Mouse (Mus musculus) embryonic facial prominence, embryonic 10.5 days (tissue): ENCODE measurements around the gene Sympk. TPM values are rescaled to one million over a fixed set of nuclear protein-coding genes. Genes with fewer than 3 reads are reported as not detected.

Experiments used
- DNase-seq: peaks from one replicate; pipeline ENCODE4 v3.0.0-alpha.2; 2017; ENCODE audit warnings: low spot score
- H3K27ac ChIP-seq: fragments of 300-500 bp; sonication (generic); replicated peaks from 2 replicates; pipeline ENCODE4 v1.5.1; 2016; ENCODE audit warnings: mild to moderate bottlenecking
- H3K27me3 ChIP-seq: fragments of 300-500 bp; sonication (generic); replicated peaks from 2 replicates; pipeline ENCODE4 v1.6.1; 2016; ENCODE audit warnings: low read depth, mild to moderate bottlenecking; ENCODE audit not compliant: poor library complexity, severe bottlenecking
- H3K36me3 ChIP-seq: fragments of 300-500 bp; sonication (generic); replicated peaks from 2 replicates; pipeline ENCODE4 v1.6.1; 2016; ENCODE audit warnings: mild to moderate bottlenecking, moderate library complexity
- H3K4me1 ChIP-seq: fragments of 300-500 bp; sonication (generic); 2 replicates; pipeline ENCODE4 v1.6.1; 2016
- H3K4me3 ChIP-seq: fragments of 300-500 bp; sonication (generic); 2 replicates; pipeline ENCODE4 v1.5.1; 2016; ENCODE audit warnings: mild to moderate bottlenecking, moderate library complexity
- H3K9me3 ChIP-seq: fragments of 300-500 bp; sonication (generic); 2 replicates; pipeline ENCODE4 v1.6.1; 2016; ENCODE audit warnings: mild to moderate bottlenecking
- WGBS: fragments of 180-500 bp; shearing (Covaris S2); methylation state at CpG from one replicate; pipeline ENCODE4 v1.1.7; 2016; 5-methylcytosine and 5-hydroxymethylcytosine counted together
- polyA plus RNA-seq: library from polyadenylated mRNA; unstranded; fragments of >200 nt; fragmentation: Nextera tagmentation; extraction: Ambion mirVana; gene quantifications from 2 replicates; pipeline ENCODE4 v1.2.1, GENCODE M21; 2016

Sympk gene
- polyA plus RNA-seq, 1 experiment from 2014 or later = 43.4 TPM

DNA sequence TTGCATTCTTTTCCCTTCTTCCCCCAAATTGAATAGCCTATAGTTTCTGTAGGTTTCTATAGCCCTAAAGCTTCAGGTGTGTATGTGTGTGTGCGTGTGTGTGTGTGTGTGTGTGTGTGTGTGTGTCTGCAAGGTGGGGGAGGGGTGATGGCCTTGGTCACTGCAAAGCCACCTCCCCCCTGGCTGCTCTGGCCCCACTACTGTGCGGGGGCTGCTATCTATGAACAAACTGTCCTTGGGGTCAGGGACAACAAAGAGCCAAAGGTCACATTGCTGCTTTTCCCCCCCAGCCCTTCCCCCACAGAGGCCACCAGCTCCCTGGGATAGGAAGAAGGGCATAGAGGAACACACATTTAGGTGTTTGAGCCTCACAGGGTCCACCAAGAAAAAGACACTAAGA is 11.3 kb upstream of the Sympk start:
- peaks cover 23% of the 10 kb centered on the region for H3K4me1 ChIP-seq
- WGBS = 33% methylated on average over 2 of the region's 2 CpGs
- H3K27me3 ChIP-seq = no peaks in the 10 kb centered on the region
- no peak for DNase-seq
- H3K9me3 ChIP-seq = no peaks in the 10 kb centered on the region
- H3K4me3 ChIP-seq = no peak overlapping the region
- H3K27ac ChIP-seq = no peak overlapping the region
- peaks cover 2% of the 10 kb centered on the region; the same call in 1 of the 2 replicates for H3K36me3 ChIP-seq

DNA sequence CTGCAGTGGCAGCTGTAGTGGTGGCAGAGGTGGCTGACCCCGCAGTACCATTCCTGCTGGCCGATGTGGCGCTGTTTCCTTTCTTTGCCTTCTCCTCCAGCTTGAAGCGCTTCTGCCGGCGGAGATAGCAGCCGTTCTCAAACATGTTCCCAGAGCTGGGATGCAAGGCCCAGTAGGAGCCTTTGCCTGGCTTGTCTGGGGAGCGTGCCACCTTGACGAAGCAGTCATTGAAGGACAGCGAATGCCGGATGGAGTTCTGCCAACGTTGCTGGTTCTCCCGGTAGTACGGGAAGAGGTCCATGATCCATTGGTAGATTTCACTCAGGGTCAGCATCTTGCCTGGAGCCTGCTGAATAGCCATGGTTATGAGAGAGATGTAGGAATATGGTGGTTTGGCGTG is 9.7 kb upstream of the Sympk start:
- H3K4me1 ChIP-seq = peaks cover 23% of the 10 kb centered on the region
- no peak for DNase-seq
- no peak overlapping the region for H3K27ac ChIP-seq
- WGBS = 65% methylated on average over 15 of the region's 15 CpGs
- H3K4me3 ChIP-seq = no peak overlapping the region
- no peaks in the 10 kb centered on the region for H3K27me3 ChIP-seq
- H3K36me3 ChIP-seq = no peaks in the 10 kb centered on the region
- H3K9me3 ChIP-seq = no peaks in the 10 kb centered on the region

DNA sequence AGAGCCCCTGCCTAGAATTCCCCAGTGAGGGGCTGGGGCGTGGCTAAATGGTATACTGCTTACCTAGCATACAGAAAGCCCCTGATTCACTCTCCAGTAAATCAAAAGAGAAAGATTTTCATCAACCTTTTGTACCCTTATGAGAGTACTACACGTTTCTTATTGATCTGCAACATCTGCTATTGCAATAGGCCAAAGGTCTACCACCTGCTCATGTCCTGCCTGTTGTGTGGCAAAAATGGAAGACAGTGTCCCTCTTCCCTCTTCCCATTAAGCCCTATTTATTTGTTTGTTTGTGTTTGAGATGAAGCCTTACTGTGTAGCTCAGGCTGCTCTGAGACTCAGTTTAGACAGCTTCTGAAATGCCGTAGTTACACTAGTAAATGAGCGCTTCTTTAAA is 8.1 kb upstream of the Sympk start:
- Histone ChIP-seq H3K4me1 (peaks cover 23% of the 10 kb centered on the region), H3K27me3 (peaks cover 13% of the 10 kb centered on the region), H3K36me3 (no peaks in the 10 kb centered on the region), H3K4me3 (no peak overlapping the region), H3K9me3 (no peaks in the 10 kb centered on the region), H3K27ac (no peak overlapping the region)
- no peak for DNase-seq
- 91% methylated on average over 4 of the region's 4 CpGs for WGBS

DNA sequence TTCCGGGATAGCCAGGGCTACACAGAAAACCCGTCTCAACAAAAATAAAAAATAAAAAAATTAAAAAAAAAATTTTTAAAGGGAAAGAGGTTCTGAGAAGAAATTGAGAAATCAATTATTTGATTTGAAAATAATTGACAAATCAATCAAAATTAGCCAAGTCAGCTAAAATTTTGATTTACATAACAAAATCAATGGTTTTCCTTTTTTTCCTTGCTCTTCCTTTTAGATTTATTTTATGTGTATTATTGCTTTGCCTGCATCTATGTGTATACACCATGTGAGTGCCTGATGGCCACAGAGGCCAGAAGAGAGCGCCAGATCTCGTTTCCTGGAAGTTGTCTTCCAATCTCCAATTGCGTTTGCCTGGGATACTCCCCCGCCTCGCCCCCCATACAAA is 6.3 kb upstream of the Sympk start:
- 90% methylated on average over 7 of the region's 7 CpGs for WGBS
- DNase-seq = no peak
- H3K36me3 ChIP-seq = no peaks in the 10 kb centered on the region
- H3K9me3 ChIP-seq = no peaks in the 10 kb centered on the region
- H3K27me3 ChIP-seq = peaks cover 31% of the 10 kb centered on the region
- H3K4me1 ChIP-seq = peaks cover 8% of the 10 kb centered on the region
- H3K4me3 ChIP-seq = no peak overlapping the region
- no peak overlapping the region for H3K27ac ChIP-seq

DNA sequence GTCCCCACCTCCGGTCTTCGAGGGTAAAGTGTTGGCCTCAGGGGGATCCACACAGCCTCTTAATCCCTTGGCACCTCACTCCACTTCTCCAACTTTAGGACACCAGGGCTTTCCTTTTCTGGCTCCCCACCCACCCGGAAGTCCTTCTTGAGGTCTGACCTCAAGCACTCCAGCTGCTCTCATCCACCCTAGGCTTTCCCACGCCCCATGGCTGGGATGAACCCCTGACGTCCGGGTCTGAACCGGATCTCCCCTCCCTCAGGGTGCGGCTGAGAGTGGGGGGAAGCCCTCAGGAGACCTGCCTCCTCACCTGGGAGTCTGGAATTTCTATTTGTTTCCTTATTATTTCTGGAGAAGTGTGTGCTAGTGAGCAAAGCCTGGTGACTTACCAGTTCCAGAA is 3.1 kb upstream of the Sympk start:
- H3K36me3 ChIP-seq = no peaks in the 10 kb centered on the region
- no peak overlapping the region for H3K4me3 ChIP-seq
- peaks cover 25% of the 10 kb centered on the region for H3K4me1 ChIP-seq
- peaks cover 41% of the 10 kb centered on the region for H3K27me3 ChIP-seq
- 20% methylated on average over 8 of the region's 8 CpGs for WGBS
- no peaks in the 10 kb centered on the region for H3K9me3 ChIP-seq
- H3K27ac ChIP-seq = no peak overlapping the region
- no peak for DNase-seq

DNA sequence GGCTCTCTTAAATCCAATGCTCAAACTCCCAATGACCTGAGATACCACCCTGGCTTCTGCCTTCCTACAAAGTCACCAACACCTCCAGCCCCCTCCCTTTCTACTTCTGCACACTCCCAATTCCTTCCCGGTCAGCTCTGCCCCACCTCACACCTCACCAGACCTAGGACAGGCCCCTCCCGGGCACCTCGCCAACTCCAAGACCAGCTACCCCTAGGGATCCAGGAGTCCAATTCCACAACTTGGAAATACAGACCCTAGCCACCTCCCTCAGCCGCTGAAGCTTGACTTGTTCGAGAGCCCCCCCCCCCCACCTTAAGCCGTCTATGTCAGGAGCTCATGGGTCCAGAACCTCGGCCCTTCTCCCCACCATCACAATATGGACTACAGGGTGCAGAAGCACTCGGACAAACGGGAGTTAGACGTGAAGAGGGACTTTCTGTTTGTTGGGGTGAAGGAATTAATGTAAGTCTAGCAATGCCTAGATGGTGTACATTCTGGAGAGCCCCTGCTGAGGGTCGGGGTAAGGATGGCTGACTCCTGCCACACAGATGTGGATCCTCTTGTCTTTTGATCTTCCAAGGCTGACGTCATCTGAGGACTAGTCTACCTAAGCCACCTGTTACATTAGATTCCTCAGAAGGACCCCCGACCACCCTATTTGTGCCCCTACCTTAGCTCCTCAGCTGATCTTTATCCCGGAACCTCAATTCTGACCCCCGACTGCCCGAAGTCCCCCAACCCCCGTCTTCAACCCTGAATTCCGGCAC is 1.8 kb upstream of the Sympk start:
- Histone ChIP-seq H3K36me3 (no peaks in the 10 kb centered on the region), H3K27me3 (peaks cover 41% of the 10 kb centered on the region), H3K4me1 (peaks cover 30% of the 10 kb centered on the region), H3K9me3 (no peaks in the 10 kb centered on the region), H3K4me3 (no peak overlapping the region), H3K27ac (no peak overlapping the region)
- WGBS = 64% methylated on average over 18 of the region's 18 CpGs
- DNase-seq = no peak

DNA sequence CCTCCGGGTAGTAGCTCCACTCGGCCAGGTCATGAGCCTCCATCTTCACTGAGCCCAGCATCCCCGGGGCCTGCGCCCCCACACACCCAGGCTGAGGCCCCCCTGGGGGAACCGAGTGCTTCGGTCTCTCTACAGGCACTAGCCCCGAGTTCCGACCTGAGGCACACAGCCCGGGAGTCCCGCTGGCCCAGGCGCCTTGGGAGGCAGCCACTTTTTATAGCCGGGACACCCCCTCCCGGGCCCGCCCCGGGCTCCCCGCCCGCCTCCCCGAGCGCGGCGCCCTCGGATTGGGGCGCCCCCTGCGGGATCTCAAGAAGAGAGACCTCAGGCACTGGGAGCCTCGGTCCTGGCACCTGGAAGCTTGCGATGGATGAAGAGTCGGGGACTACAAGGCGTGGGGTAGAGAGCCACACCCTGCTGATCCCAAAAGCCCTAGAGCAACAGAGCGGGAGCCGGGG is 791 bp upstream of the Sympk start, which contains the start of gene Foxa3:
Foxa3 (minus strand) TSS at position 182 of the 458 bp plus-strand sequence.
- no peak for DNase-seq
- Histone ChIP-seq H3K36me3 (peaks cover under 1% of the 10 kb centered on the region), H3K27ac (peak within 1 kb of the TSS; percentile 92), H3K4me1 (peaks cover 37% of the 10 kb centered on the region), H3K27me3 (peaks cover 41% of the 10 kb centered on the region), H3K4me3 (peak within 1 kb of the TSS; percentile 97), H3K9me3 (no peaks in the 10 kb centered on the region)
- 4% methylated on average over 30 of the region's 30 CpGs for WGBS

DNA sequence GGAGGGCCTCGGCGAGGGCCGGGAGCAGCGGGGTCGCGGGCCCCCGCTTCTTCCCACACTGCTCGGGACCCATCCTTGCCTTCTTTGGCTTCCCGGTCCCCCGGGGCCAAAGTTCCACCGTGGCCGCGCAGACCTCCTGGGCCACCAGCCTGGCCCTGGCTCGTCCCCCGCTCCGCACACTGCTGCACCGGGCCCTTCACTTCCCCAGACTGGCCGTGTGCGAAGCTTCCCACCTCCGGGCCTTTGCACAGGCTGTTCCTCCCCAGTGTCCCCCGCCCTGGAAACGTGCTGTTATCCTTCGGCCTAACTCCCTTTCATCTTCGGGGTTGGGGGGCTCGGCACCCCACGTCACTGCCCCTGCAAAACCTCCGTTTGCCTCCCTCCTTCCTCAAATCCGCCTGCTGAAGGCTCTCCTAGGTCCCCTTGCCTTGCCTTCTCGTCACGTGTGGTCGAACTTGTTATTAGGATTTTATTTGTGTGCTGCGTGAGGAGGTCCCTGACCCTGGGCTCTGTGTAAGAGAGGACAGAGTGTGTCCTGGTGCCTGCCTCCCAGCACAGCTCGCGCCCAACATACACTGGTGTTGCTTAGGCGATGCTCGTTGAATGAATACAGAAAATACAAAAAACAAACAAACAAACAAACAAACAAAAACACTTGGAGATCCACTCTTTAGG is 541 bp downstream of the Sympk start:
- Histone ChIP-seq H3K27me3 (peaks cover 41% of the 10 kb centered on the region), H3K4me3 (peak overlapping the region; percentile 97), H3K27ac (peak overlapping the region; percentile 92), H3K36me3 (peaks cover 14% of the 10 kb centered on the region), H3K9me3 (no peaks in the 10 kb centered on the region), H3K4me1 (peaks cover 37% of the 10 kb centered on the region)
- DNase-seq = no peak
- WGBS = 1% methylated on average over 36 of the region's 36 CpGs

DNA sequence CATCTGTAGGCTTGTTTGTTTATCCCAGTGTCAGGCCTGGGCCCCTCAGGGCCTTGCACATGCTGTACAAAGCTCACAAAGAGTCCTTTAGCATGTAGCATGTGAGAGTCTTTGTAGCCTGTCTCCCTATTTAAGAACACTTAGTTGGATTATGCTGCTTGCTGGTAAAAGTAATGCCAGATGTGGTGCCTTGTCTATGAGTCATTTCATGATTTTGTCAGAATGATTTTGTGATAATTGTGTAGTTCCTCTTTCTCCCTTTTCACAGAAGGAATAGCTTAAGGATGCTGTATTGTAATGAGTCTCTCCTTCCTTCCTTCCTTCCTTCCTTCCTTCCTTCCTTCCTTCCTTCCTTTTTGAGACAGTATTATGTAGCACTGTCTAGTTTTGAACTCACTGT is 3.9 kb downstream of the Sympk start:
- H3K4me1 ChIP-seq = peaks cover 33% of the 10 kb centered on the region
- H3K9me3 ChIP-seq = no peaks in the 10 kb centered on the region
- peaks cover 47% of the 10 kb centered on the region for H3K36me3 ChIP-seq
- DNase-seq = no peak
- no peak overlapping the region for H3K4me3 ChIP-seq
- H3K27ac ChIP-seq = no peak overlapping the region
- peaks cover 9% of the 10 kb centered on the region for H3K27me3 ChIP-seq

DNA sequence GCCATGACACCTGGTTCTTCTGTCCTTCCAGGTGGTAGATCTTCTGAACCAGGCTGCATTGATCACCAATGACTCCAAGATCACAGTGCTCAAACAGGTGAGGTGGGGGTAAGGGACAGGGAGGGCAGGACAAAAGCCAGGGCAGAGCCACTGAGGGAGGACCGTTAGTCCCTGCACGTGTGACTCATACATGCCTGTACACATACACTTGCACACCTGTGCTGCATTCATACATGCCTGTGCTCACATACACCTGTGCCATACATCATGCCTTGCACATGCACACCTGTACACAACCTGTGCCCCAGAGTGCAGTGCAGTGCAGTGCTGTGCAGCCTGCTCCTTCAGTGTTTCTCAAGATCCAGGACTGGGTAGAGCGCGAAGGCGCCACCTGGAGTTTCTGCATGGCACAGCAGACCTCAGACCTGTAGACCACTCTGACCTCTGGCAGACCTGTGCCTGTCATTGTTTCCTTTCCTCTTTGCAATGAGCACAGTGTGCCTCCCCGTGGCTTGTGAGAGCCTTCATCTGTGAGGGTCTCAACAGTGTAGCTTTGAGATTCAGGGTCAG is 5.0 kb downstream of the Sympk start:
- WGBS = 65% methylated on average over 6 of the region's 6 CpGs
- Histone ChIP-seq H3K27ac (no peak overlapping the region), H3K36me3 (peaks cover 58% of the 10 kb centered on the region), H3K27me3 (no peaks in the 10 kb centered on the region), H3K4me1 (peaks cover 25% of the 10 kb centered on the region), H3K4me3 (no peak overlapping the region), H3K9me3 (no peaks in the 10 kb centered on the region)
- peak; percentile 73 for DNase-seq

DNA sequence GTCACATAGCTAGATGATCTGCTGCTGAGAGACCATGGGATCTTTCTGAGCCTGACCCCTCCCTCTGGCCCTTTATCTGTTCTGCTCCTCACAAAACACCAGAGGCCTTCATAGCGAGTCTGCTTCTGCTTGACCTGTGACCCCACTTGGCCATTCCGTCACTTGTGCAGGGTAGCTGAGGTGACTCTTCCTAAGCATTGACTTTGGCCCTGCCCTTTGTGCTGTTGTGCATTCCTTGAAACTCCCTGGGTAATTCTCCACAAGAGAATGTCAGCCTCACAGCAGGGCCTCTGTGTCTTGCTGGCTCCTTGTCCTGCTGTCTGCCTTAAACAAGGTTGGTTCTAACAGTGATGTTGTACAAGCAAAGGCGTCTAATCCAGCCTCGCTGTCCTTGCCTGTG is 7.5 kb downstream of the Sympk start:
- Histone ChIP-seq H3K27me3 (no peaks in the 10 kb centered on the region), H3K4me3 (no peak overlapping the region), H3K4me1 (peaks cover 7% of the 10 kb centered on the region), H3K27ac (no peak overlapping the region), H3K9me3 (no peaks in the 10 kb centered on the region), H3K36me3 (peaks cover 83% of the 10 kb centered on the region)
- no peak for DNase-seq
- 58% methylated on average over 4 of the region's 4 CpGs for WGBS

DNA sequence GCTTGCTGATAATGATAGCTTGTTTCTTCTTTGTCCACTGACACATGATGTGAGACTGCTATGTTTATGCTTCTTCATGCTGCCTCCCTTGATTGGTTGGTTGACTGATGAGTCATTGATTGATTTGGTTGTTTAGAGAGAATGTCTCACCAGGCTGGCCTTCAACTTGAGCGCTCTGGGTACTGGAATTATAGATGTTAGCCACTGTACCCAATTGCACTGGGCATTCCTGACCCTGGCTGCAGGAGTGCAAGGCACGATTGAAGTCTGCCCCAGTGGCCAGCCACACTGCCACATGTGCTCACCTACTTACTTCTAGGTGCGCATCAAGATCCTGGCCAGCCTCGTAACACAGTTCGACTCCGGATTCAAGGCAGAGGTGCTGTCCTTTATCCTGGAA is 20.4 kb downstream of the Sympk start:
- peaks cover 99% of the 10 kb centered on the region for H3K36me3 ChIP-seq
- H3K4me3 ChIP-seq = no peak overlapping the region

More for the DNA sequence above, 20.4 kb downstream of the Sympk start:
- no peak overlapping the region for H3K27ac ChIP-seq
- no peaks in the 10 kb centered on the region for H3K27me3 ChIP-seq
- DNase-seq = no peak
- H3K9me3 ChIP-seq = no peaks in the 10 kb centered on the region
- 97% methylated on average over 6 of the region's 6 CpGs for WGBS
- no peaks in the 10 kb centered on the region for H3K4me1 ChIP-seq
